Mouse (Mus musculus) hindbrain, postnatal 0 days (tissue): ENCODE measurements at regions not wholly inside any gene's neighbourhood (a gene's known extent, or its start where the extent isn't known, plus 50 kb on each side); places are given as distances from the start of the nearest gene placed in this dataset.
A peak's percentile ranks its signal among the peaks of the same experiment; 100 is the strongest.

Experiments
- ATAC-seq: fragments of 200-750 bp; cut with Nextera tagmentation; 2 replicates; pipeline ENCODE4 v1.8.0; 2017; ENCODE audit warnings: mild to moderate bottlenecking, moderate TSS enrichment, moderate library complexity
- DNase-seq: peaks from one replicate; pipeline ENCODE4 v3.0.0-alpha.2; 2015; ENCODE audit warnings: low spot score
- H3K27ac ChIP-seq: fragments of 300-500 bp; sonication (generic); 2 replicates; pipeline ENCODE4 v1.5.1; 2014; ENCODE audit warnings: mild to moderate bottlenecking
- H3K27me3 ChIP-seq: fragments of 300-500 bp; sonication (generic); 2 replicates; pipeline ENCODE4 v1.6.1; 2014; ENCODE audit warnings: low read length, mixed read lengths; ENCODE audit not compliant: insufficient read depth
- H3K36me3 ChIP-seq: fragments of 300-500 bp; sonication (generic); 2 replicates; pipeline ENCODE4 v1.6.1; 2014; ENCODE audit warnings: low read length, mixed read lengths; ENCODE audit not compliant: insufficient read depth
- H3K4me1 ChIP-seq: fragments of 300-500 bp; sonication (generic); 2 replicates; pipeline ENCODE4 v1.6.1; 2014; ENCODE audit warnings: antibody characterized with exemption, low read length, mixed read lengths; ENCODE audit not compliant: insufficient read depth
- H3K4me2 ChIP-seq: fragments of 300-500 bp; sonication (generic); 2 replicates; pipeline ENCODE4 v1.6.1; 2014; ENCODE audit warnings: low read depth, mild to moderate bottlenecking, low read length, moderate library complexity, mixed read lengths
- H3K4me3 ChIP-seq: fragments of 300-500 bp; sonication (generic); 2 replicates; pipeline ENCODE4 v1.5.1; 2014; ENCODE audit warnings: low read length
- H3K9ac ChIP-seq: fragments of 300-500 bp; sonication (generic); replicated peaks from 2 replicates; pipeline ENCODE4 v1.6.1; 2014; ENCODE audit warnings: mild to moderate bottlenecking, low read length, moderate library complexity, mixed read lengths
- H3K9me3 ChIP-seq: fragments of 300-500 bp; sonication (generic); 2 replicates; pipeline ENCODE4 v1.6.1; 2016; ENCODE audit warnings: low read length, mixed read lengths
- CTCF ChIP-seq: IDR thresholded peaks from 2 replicates; pipeline ENCODE4 v1.5.1; 2016; ENCODE audit warnings: antibody characterized with exemption, control low read depth, low read depth
- WGBS: fragments of 180-500 bp; shearing (Covaris S2); extraction: QIAGEN DNeasy Blood & Tissue Kit; methylation state at CpG from one replicate; pipeline ENCODE4 v1.1.7; 2014; 5-methylcytosine and 5-hydroxymethylcytosine counted together

DNA sequence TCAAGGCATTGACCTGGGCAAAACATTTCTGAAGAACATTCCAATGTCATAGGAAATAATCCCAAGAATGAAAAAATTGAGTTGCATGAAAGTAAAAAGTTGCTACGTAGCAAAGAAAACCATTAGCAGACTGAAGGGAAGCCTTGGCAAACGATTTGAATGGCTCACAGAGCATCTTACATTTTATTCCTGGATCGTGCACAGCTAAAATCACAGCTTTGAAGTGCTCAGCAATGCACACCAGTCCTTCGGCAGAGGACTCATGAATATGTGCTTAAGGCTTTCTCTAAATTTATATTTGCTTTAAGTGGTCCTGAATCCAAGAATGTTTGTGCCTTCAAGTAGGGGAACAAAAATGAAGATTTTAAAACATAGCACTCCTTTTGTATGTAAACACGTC, 234.5 kb downstream of the Cog6 start:
- WGBS: 86% methylated on average over 5 of the region's 5 CpGs
- no peaks in the 10 kb centered on the region for H3K27me3 ChIP-seq
- DNase-seq (no peak), ATAC-seq (no peak)
- no peaks in the 10 kb centered on the region for H3K9me3 ChIP-seq
- H3K27ac ChIP-seq: no peak overlapping the region
- no peaks in the 10 kb centered on the region for H3K36me3 ChIP-seq
- H3K4me2 ChIP-seq: no peak overlapping the region
- H3K4me3 ChIP-seq: no peak overlapping the region
- no peak for TF ChIP-seq CTCF
- H3K9ac ChIP-seq: no peak overlapping the region
- no peaks in the 10 kb centered on the region for H3K4me1 ChIP-seq

DNA sequence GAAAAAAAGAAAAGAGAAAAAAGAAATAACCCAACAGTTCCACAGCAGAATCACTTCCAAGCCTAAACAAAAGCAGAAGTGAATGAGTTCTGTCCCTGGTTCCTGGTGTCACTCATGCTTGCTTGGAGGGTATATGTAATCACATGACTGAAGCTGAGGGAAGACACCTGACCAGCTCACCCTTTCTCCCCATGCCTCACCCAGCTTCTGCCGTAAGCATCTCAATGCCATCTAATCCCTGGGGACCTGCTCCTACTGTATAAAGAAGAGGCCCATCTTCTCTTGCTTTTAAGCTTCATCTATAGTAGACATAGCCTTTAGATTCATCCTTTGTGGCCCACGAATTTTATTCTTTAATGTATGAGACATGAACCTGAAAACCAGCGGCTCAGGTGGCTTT, 235.5 kb downstream of the Cog6 start:
- no peaks in the 10 kb centered on the region for H3K4me1 ChIP-seq
- H3K36me3 ChIP-seq: no peaks in the 10 kb centered on the region
- DNase-seq: no peak
- TF ChIP-seq CTCF: no peak
- no peak overlapping the region for H3K4me2 ChIP-seq
- H3K27me3 ChIP-seq: no peaks in the 10 kb centered on the region
- no peak overlapping the region for H3K27ac ChIP-seq
- no peak overlapping the region for H3K9ac ChIP-seq
- ATAC-seq: no peak
- no peak overlapping the region for H3K4me3 ChIP-seq
- H3K9me3 ChIP-seq: no peaks in the 10 kb centered on the region
- 83% methylated on average over 3 of the region's 3 CpGs for WGBS

DNA sequence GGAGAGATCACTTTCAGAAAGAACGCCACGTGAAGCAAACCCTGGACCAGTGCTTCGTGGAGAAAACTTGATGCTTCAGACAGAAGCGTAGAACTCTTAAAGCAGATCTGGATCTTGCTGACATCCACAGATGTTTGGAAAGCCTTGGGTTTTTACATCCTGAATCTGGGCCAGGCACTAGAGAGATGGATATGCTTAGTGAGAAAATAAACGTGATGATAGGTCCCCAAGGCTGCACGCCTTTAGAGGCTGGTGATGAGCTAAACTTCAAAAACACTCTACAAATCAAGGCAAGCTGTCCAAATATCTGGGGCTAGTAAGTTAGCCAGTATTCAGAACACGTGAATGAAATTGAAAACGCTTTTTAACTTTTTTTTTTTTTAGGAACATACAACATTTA, 236.7 kb downstream of the Cog6 start:
- no peak overlapping the region for H3K27ac ChIP-seq
- no peak for ATAC-seq
- no peak overlapping the region for H3K9ac ChIP-seq
- no peaks in the 10 kb centered on the region for H3K9me3 ChIP-seq
- H3K27me3 ChIP-seq: no peaks in the 10 kb centered on the region
- H3K4me3 ChIP-seq: no peak overlapping the region
- no peak for TF ChIP-seq CTCF
- DNase-seq: no peak
- no peaks in the 10 kb centered on the region for H3K36me3 ChIP-seq
- H3K4me1 ChIP-seq: no peaks in the 10 kb centered on the region
- no peak overlapping the region for H3K4me2 ChIP-seq
- 85% methylated on average over 8 of the region's 8 CpGs for WGBS

DNA sequence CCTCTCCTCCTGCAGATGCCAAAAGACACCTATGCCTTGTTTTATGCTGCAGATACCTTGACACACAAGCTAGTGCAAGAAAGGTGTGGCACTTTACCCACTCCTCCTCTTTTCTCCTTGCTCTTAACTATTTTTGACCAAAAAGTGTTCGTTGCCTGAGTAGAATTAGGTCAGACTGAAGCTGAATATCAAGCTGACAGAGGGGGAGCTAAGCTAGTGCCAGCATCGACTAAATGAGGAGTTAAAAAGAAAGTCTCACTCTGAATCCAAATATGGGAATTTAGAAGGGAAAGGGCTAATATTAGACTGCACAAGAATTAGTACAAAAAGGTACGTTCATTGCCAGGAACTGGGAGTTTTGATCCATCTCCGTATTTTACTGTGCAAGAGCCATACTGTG, 241.2 kb downstream of the Cog6 start:
- 63% methylated on average over 4 of the region's 4 CpGs for WGBS
- DNase-seq (no peak), ATAC-seq (no peak)
- H3K27me3 ChIP-seq: no peaks in the 10 kb centered on the region
- H3K4me1 ChIP-seq: no peaks in the 10 kb centered on the region
- H3K9ac ChIP-seq: no peak overlapping the region
- no peaks in the 10 kb centered on the region for H3K36me3 ChIP-seq
- no peak overlapping the region for H3K4me3 ChIP-seq
- H3K4me2 ChIP-seq: no peak overlapping the region
- TF ChIP-seq CTCF: no peak
- no peaks in the 10 kb centered on the region for H3K9me3 ChIP-seq
- no peak overlapping the region for H3K27ac ChIP-seq

DNA sequence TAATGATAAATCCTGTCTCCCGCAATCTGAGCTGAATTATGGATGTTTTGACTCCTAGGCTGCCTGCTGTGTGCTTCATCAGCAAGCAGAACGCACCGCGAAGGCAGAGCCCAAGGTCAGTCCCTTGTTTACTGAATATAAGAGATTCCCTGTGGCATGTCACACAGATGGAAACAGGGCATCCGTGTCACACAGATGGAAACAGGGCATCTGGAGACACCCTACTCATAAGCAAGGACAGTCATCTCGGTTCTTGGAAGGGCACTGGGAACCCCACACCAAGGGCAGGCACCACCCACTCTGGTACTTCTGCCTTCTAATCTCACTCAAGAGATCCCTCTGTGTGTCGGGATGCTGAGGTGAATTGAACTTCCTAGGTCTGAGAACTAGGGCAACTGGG, 241.9 kb downstream of the Cog6 start:
- H3K4me3 ChIP-seq: no peak overlapping the region
- no peak for ATAC-seq
- no peaks in the 10 kb centered on the region for H3K9me3 ChIP-seq
- DNase-seq: no peak
- H3K27ac ChIP-seq: no peak overlapping the region
- TF ChIP-seq CTCF: no peak
- H3K9ac ChIP-seq: no peak overlapping the region
- no peak overlapping the region for H3K4me2 ChIP-seq
- H3K36me3 ChIP-seq: no peaks in the 10 kb centered on the region
- 48% methylated on average over 7 of the region's 7 CpGs for WGBS
- no peaks in the 10 kb centered on the region for H3K27me3 ChIP-seq
- H3K4me1 ChIP-seq: no peaks in the 10 kb centered on the region

DNA sequence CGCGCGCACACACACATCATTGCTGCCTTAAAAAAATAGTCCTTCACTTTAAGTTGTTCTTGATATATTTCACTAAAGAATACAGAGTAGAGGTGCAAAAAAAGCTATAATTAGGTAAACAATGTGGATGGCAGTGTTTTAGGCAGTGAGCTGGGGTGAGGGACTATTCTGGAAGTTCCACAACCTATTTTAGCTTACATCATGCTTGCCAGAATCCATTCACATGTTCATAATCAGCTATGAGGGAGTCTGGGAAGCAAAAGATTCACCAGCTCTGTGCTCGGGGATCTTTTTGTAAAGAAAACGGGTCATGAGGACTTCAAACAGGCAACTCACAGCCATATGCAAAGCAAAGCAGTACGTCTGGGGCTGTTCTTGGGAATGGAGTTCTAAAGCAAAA, 242.3 kb downstream of the Cog6 start:
- ATAC-seq (no peak), DNase-seq (no peak)
- Histone ChIP-seq H3K36me3 (no peaks in the 10 kb centered on the region), H3K27ac (no peak overlapping the region), H3K27me3 (no peaks in the 10 kb centered on the region), H3K9ac (no peak overlapping the region), H3K4me2 (no peak overlapping the region), H3K4me3 (no peak overlapping the region), H3K4me1 (no peaks in the 10 kb centered on the region), H3K9me3 (no peaks in the 10 kb centered on the region)
- 77% methylated on average over 6 of the region's 6 CpGs for WGBS
- no peak for TF ChIP-seq CTCF

DNA sequence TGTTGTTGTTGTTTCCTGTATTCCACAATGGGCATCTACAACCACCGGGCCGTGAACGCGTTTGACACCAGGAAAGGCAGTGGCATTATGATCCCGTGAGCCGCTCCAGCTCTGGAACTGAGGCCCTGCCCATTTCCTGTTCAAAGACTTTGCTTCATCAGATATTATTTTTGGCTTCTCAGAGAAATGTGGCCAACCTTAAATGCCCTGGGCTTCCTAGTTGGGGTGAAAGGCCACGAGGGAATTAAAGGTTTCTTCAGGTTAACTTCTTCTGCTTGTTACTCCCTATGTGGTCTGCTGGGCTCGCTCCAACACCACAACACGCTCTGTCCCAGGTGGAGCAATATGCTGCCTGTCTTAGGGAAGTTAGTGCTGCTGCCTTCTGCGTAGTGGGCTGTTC, 249.8 kb downstream of the Cog6 start:
- H3K27me3 ChIP-seq: no peaks in the 10 kb centered on the region
- TF ChIP-seq CTCF: no peak
- no peak for ATAC-seq
- H3K9ac ChIP-seq: no peak overlapping the region
- no peaks in the 10 kb centered on the region for H3K9me3 ChIP-seq
- H3K27ac ChIP-seq: no peak overlapping the region
- DNase-seq: no peak
- H3K4me3 ChIP-seq: no peak overlapping the region
- H3K4me1 ChIP-seq: no peaks in the 10 kb centered on the region
- 75% methylated on average over 10 of the region's 10 CpGs for WGBS
- no peak overlapping the region for H3K4me2 ChIP-seq
- H3K36me3 ChIP-seq: no peaks in the 10 kb centered on the region

DNA sequence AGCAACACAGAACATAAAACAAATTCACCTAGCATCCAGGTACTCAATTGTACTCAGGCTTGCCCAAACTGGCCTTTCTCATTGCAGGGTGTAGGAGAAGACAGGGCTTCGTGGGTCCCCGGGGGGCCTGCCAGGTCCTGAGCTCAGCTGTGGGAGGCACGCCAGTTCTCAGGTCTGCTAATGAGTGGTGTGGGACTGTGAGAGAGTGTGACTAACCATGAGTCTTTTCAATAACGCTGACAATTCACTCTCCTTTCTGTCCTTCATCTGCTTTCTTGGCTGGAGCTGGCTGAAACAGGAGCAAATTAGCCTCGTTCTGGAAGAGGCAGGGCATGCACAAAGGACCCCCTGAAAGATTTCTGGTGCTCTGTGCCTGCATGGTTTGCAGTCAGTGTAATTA, 250.2 kb downstream of the Cog6 start:
- peak; percentile 53; the same call in 1 of the 2 replicates for ATAC-seq
- Histone ChIP-seq H3K27ac (no peak overlapping the region), H3K4me3 (no peak overlapping the region), H3K9me3 (no peaks in the 10 kb centered on the region), H3K4me1 (no peaks in the 10 kb centered on the region), H3K9ac (no peak overlapping the region), H3K27me3 (no peaks in the 10 kb centered on the region), H3K36me3 (no peaks in the 10 kb centered on the region), H3K4me2 (no peak overlapping the region)
- DNase-seq: no peak
- TF ChIP-seq CTCF: no peak
- 51% methylated on average over 5 of the region's 5 CpGs for WGBS
